Mouse (Mus musculus): ENCODE results near the gene Olfr145. TPM values are rescaled to one million over a fixed set of nuclear protein-coding genes. Genes with fewer than 3 reads are reported as not detected.

Olfr145 gene
- polyA plus RNA-seq (2012; ENCODE audit: low replicate concordance): not detected in 2 replicates

GRCm38 (mm10) chr9:37896661-37897060 lies at the start of gene Olfr145:
Gene Olfr145 (plus strand): TSS chr9:37896724.

GRCm38 (mm10) chr9:37853969-37854368 lies 42.6 kb upstream of the Olfr145 start, which contains the start of gene Olfr877:
Gene Olfr877 (plus strand): TSS chr9:37854269.

DNA sequence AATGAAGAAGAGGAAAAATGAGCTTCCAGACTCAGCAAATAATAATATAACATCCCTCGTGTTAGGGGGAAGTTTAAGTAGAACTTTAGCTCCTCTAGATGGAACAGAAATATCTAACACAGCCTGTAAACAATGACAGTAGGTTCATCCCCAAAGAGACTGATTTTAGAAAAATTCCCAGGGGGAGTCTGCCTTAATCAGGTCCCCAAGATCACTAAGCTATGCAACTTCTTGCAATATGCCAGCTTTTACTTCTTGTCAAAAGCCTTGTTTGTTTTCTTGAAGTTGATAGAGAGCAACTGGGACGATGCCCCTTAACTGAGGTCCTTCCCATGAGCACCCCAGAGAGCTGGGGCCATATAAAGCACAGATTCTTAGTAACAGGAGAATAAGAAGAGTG lies 21.0 kb downstream of the Olfr145 start, which contains the start of gene Olfr878:
TSS of gene Olfr878 (plus strand) at position 301 of the 400 bp plus-strand sequence.

Other genes with a start within 250 kb of the Olfr145 start
- gene Tbrg1, start 239.4 kb upstream of the Olfr145 start, polyA plus RNA-seq (2012; ENCODE audit: low replicate concordance): 29.6 and 34.1 TPM in 2 replicates
- not detected in 2 replicates for gene Panx3, start 227.5 kb upstream of the Olfr145 start, polyA plus RNA-seq (2012; ENCODE audit: low replicate concordance)
- gene Olfr160, start 180.5 kb upstream of the Olfr145 start, polyA plus RNA-seq (2012; ENCODE audit: low replicate concordance): not detected in 2 replicates
- not detected in 2 replicates for gene Olfr874, start 151.6 kb upstream of the Olfr145 start, polyA plus RNA-seq (2012; ENCODE audit: low replicate concordance)
- gene Olfr875, start 124.9 kb upstream of the Olfr145 start, polyA plus RNA-seq (2012; ENCODE audit: low replicate concordance): not detected in 2 replicates
- not detected in 2 replicates for gene Olfr876, start 93.7 kb upstream of the Olfr145 start, polyA plus RNA-seq (2012; ENCODE audit: low replicate concordance)
- not detected in 2 replicates for gene Olfr877, start 42.5 kb upstream of the Olfr145 start, polyA plus RNA-seq (2012; ENCODE audit: low replicate concordance)
- not detected in 2 replicates for gene Olfr878, start 21.1 kb downstream of the Olfr145 start, polyA plus RNA-seq (2012; ENCODE audit: low replicate concordance)
- gene Olfr881, start 95.1 kb downstream of the Olfr145 start, polyA plus RNA-seq (2012; ENCODE audit: low replicate concordance): not detected in 2 replicates
- gene Olfr883, start 129.1 kb downstream of the Olfr145 start, polyA plus RNA-seq (2012; ENCODE audit: low replicate concordance): not detected in 2 replicates
- not detected in 2 replicates for gene Olfr884, start 149.8 kb downstream of the Olfr145 start, polyA plus RNA-seq (2012; ENCODE audit: low replicate concordance)
- gene Olfr885, start 164.6 kb downstream of the Olfr145 start, polyA plus RNA-seq (2012; ENCODE audit: low replicate concordance): not detected in 2 replicates
- not detected in 2 replicates for gene Olfr887, start 187.3 kb downstream of the Olfr145 start, polyA plus RNA-seq (2012; ENCODE audit: low replicate concordance)
- gene Olfr888, start 211.4 kb downstream of the Olfr145 start, polyA plus RNA-seq (2012; ENCODE audit: low replicate concordance): not detected in 2 replicates
- not detected in 2 replicates for gene Olfr889, start 218.5 kb downstream of the Olfr145 start, polyA plus RNA-seq (2012; ENCODE audit: low replicate concordance)
- not detected in 2 replicates for gene Olfr890, start 245.8 kb downstream of the Olfr145 start, polyA plus RNA-seq (2012; ENCODE audit: low replicate concordance)